Mouse (Mus musculus): Measurements from ENCODE around the gene Adgrl3. TPM values are rescaled to one million over a fixed set of nuclear protein-coding genes. Genes with fewer than 3 reads are reported as not detected.

Gene Adgrl3
- polyA plus RNA-seq, 1 experiment from 2014 or later, result 1.1 TPM

- Histone ChIP-seq H3K9ac (replicated peaks) (no peak overlapping the region), H3K36me3 (replicated peaks; ENCODE audit: insufficient read depth, low read length) (no peaks in the 10 kb centered on the region), H3K27me3 (ENCODE audit: insufficient read depth, low read length) (no peaks in the 10 kb centered on the region), H3K4me3 (ENCODE audit: low read depth, low read length) (no peak overlapping the region), H3K4me1 (ENCODE audit: insufficient read depth) (no peaks in the 10 kb centered on the region), H3K9me3 (ENCODE audit: low read length) (no peaks in the 10 kb centered on the region), H3K27ac (ENCODE audit: low read depth) (no peak overlapping the region), H3K4me2 (ENCODE audit: low read depth, low read length) (no peak overlapping the region)
- WGBS (ENCODE audit: insufficient replicate concordance), result 69% methylated on average over 5 of the region's 5 CpGs
- no peak for TF ChIP-seq CTCF (IDR thresholded peaks at IDR 0.05; ENCODE audit: low read depth)
- TF ChIP-seq EP300 (IDR thresholded peaks at IDR 0.05; ENCODE audit: low read depth), result no peak
- DNase-seq, result no peak
- no peak for ATAC-seq
Observed at GRCm38 (mm10) chr5:81083698-81084360, 63.9 kb downstream of the Adgrl3 start.

- no peaks in the 10 kb centered on the region for H3K4me1 ChIP-seq (ENCODE audit: insufficient read depth)
Observed at GRCm38 (mm10) chr5:81085152-81085551, 65.2 kb downstream of the Adgrl3 start.

GRCm38 (mm10) chr5:81088667-81089066, 68.7 kb downstream of the Adgrl3 start:
- no peaks in the 10 kb centered on the region for H3K9me3 ChIP-seq (ENCODE audit: low read length)
- no peak for TF ChIP-seq CTCF (IDR thresholded peaks at IDR 0.05; ENCODE audit: low read depth)
- no peak for TF ChIP-seq EP300 (IDR thresholded peaks at IDR 0.05; ENCODE audit: low read depth)
- H3K27ac ChIP-seq (ENCODE audit: low read depth), result no peak overlapping the region
- no peak overlapping the region for H3K4me2 ChIP-seq (ENCODE audit: low read depth, low read length)
- WGBS (ENCODE audit: insufficient replicate concordance), result 79% methylated on average over 2 of the region's 2 CpGs
- DNase-seq (no peak), ATAC-seq (no peak)
- no peak overlapping the region for H3K4me3 ChIP-seq (ENCODE audit: low read depth, low read length)
- H3K36me3 ChIP-seq (replicated peaks; ENCODE audit: insufficient read depth, low read length), result no peaks in the 10 kb centered on the region
- H3K4me1 ChIP-seq (ENCODE audit: insufficient read depth), result no peaks in the 10 kb centered on the region
- H3K9ac ChIP-seq (replicated peaks), result no peak overlapping the region
- no peaks in the 10 kb centered on the region for H3K27me3 ChIP-seq (ENCODE audit: insufficient read depth, low read length)

More at GRCm38 (mm10) chr5:81085152-81085551, 65.2 kb downstream of the Adgrl3 start:
- Histone ChIP-seq H3K27me3 (ENCODE audit: insufficient read depth, low read length) (no peaks in the 10 kb centered on the region), H3K36me3 (replicated peaks; ENCODE audit: insufficient read depth, low read length) (no peaks in the 10 kb centered on the region), H3K9ac (replicated peaks) (no peak overlapping the region), H3K4me2 (ENCODE audit: low read depth, low read length) (no peak overlapping the region), H3K4me3 (ENCODE audit: low read depth, low read length) (no peak overlapping the region), H3K9me3 (ENCODE audit: low read length) (no peaks in the 10 kb centered on the region), H3K27ac (ENCODE audit: low read depth) (no peak overlapping the region)
- no peak for DNase-seq
- TF ChIP-seq CTCF (IDR thresholded peaks at IDR 0.05; ENCODE audit: low read depth), result no peak
- TF ChIP-seq EP300 (IDR thresholded peaks at IDR 0.05; ENCODE audit: low read depth), result no peak
- no peak for ATAC-seq
- WGBS (ENCODE audit: insufficient replicate concordance), result 73% methylated on average over 4 of the region's 4 CpGs

- Histone ChIP-seq H3K9me3 (ENCODE audit: low read length) (no peaks in the 10 kb centered on the region), H3K27ac (ENCODE audit: low read depth) (no peak overlapping the region), H3K27me3 (ENCODE audit: insufficient read depth, low read length) (no peaks in the 10 kb centered on the region), H3K4me3 (ENCODE audit: low read depth, low read length) (no peak overlapping the region), H3K36me3 (replicated peaks; ENCODE audit: insufficient read depth, low read length) (no peaks in the 10 kb centered on the region), H3K4me1 (ENCODE audit: insufficient read depth) (no peaks in the 10 kb centered on the region), H3K9ac (replicated peaks) (no peak overlapping the region), H3K4me2 (ENCODE audit: low read depth, low read length) (no peak overlapping the region)
- TF ChIP-seq EP300 (IDR thresholded peaks at IDR 0.05; ENCODE audit: low read depth) (no peak), CTCF (IDR thresholded peaks at IDR 0.05; ENCODE audit: low read depth) (no peak)
- 68% methylated on average over 3 of the region's 3 CpGs for WGBS (ENCODE audit: insufficient replicate concordance)
- ATAC-seq (no peak), DNase-seq (no peak)
Observed at GRCm38 (mm10) chr5:81094618-81095017, 74.7 kb downstream of the Adgrl3 start.

GRCm38 (mm10) chr5:81097131-81097530, 77.2 kb downstream of the Adgrl3 start:
- no peak for TF ChIP-seq CTCF (IDR thresholded peaks at IDR 0.05; ENCODE audit: low read depth)
- no peak for TF ChIP-seq EP300 (IDR thresholded peaks at IDR 0.05; ENCODE audit: low read depth)
- Histone ChIP-seq H3K9ac (replicated peaks) (no peak overlapping the region), H3K9me3 (ENCODE audit: low read length) (no peaks in the 10 kb centered on the region), H3K36me3 (replicated peaks; ENCODE audit: insufficient read depth, low read length) (no peaks in the 10 kb centered on the region), H3K4me1 (ENCODE audit: insufficient read depth) (no peaks in the 10 kb centered on the region), H3K27me3 (ENCODE audit: insufficient read depth, low read length) (no peaks in the 10 kb centered on the region), H3K4me2 (ENCODE audit: low read depth, low read length) (no peak overlapping the region), H3K4me3 (ENCODE audit: low read depth, low read length) (no peak overlapping the region), H3K27ac (ENCODE audit: low read depth) (no peak overlapping the region)
- DNase-seq (no peak), ATAC-seq (no peak)
- WGBS (ENCODE audit: insufficient replicate concordance), result 82% methylated on average over 4 of the region's 4 CpGs

GRCm38 (mm10) chr5:81107431-81107830, 87.5 kb downstream of the Adgrl3 start:
- H3K36me3 ChIP-seq (replicated peaks; ENCODE audit: insufficient read depth, low read length), result no peaks in the 10 kb centered on the region
- DNase-seq (no peak), ATAC-seq (no peak)
- no peaks in the 10 kb centered on the region for H3K9me3 ChIP-seq (ENCODE audit: low read length)
- no peak for TF ChIP-seq EP300 (IDR thresholded peaks at IDR 0.05; ENCODE audit: low read depth)
- TF ChIP-seq CTCF (IDR thresholded peaks at IDR 0.05; ENCODE audit: low read depth), result no peak
- H3K4me2 ChIP-seq (ENCODE audit: low read depth, low read length), result no peak overlapping the region
- H3K4me3 ChIP-seq (ENCODE audit: low read depth, low read length), result no peak overlapping the region
- WGBS (ENCODE audit: insufficient replicate concordance), result 51% methylated on average over 1 of the region's 1 CpGs
- no peaks in the 10 kb centered on the region for H3K4me1 ChIP-seq (ENCODE audit: insufficient read depth)
- no peaks in the 10 kb centered on the region for H3K27me3 ChIP-seq (ENCODE audit: insufficient read depth, low read length)
- no peak overlapping the region for H3K27ac ChIP-seq (ENCODE audit: low read depth)
- H3K9ac ChIP-seq (replicated peaks), result no peak overlapping the region
